Mouse (Mus musculus): Measurements from ENCODE around the gene Nlrp1a. TPM values are rescaled to one million over a fixed set of nuclear protein-coding genes. Genes with fewer than 3 reads are reported as not detected.

Nlrp1a gene
- 0.04 and 0.11 TPM in 2 replicates for polyA plus RNA-seq (2012; rRNA removed)

DNA sequence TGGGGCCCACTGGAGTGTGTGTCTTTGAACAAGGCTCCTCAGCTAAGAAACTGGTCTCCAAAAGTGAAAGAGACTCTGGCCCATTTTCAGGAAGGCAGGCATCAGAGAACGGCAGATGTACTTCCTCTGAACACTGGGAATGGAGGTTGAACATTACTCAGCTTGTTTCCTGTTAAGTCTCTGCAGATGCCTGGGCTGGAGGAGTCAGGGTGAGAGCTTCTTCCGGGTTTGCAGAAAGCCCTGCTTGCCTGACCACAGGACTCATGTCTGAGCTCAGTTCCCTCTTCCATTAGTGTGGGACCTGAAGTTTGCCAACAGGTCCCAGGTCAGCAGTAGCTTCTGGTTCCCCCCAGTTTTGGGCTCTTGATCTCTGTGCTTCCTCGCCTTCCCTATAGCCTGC is at the start of gene Nlrp1a:
TSS of gene Nlrp1a (minus strand) at position 44 of the 400 bp plus-strand sequence.
- DNase-seq (ENCODE audit: extremely low spot score in 1 of 2, low spot score in 1 of 2): peak in 1 of 2 experiments; percentile 1

GRCm38 (mm10) chr11:71169633-71170032 is 25.1 kb upstream of the Nlrp1a start:
- no peak for DNase-seq (ENCODE audit: extremely low spot score in 1 of 2, low spot score in 1 of 2)

DNA sequence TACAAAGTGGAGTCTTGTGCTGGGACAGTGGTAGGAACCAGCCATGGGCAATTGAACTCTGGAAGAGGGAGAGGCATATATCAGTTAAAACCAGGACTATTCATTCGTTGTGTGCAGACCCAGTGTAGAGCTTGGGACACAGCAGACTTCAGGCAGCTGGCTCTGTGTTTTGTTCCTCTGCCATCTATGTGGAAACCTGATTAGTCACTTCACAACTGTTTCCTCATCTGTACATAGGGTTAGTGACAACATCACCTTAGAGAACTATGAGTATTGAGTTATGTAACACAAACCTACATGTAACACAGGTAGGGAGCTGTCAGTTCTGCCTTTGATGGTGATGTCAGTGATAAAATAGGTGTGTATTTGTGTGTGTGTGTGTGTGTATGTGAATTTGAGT is 19.6 kb upstream of the Nlrp1a start:
- DNase-seq (ENCODE audit: extremely low spot score in 1 of 2, low spot score in 1 of 2): no peak

- DNase-seq (ENCODE audit: extremely low spot score in 1 of 2, low spot score in 1 of 2): no peak
These were observed 15.1 kb upstream of the Nlrp1a start for GRCm38 (mm10) chr11:71159439-71160136.

DNA sequence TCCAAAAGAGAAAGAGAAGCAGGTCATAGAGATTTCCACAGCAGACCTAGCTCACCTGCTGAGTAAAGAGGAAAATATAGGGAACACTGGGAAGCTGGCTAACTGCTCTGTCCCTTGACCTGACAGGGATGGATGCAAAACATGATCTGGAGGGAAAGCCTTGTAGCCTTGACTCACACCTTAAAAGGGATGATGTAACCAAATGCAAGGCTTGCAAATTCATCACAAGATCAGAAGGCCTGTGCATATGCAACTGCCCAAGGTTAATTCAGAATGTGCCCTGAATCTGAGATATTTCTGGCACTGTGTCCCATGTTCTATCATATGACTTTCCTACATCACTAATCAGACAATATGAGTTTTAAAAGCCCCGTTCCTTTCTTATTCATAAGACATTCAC is 10.8 kb upstream of the Nlrp1a start:
- no peak for DNase-seq (ENCODE audit: extremely low spot score in 1 of 2, low spot score in 1 of 2)

DNA sequence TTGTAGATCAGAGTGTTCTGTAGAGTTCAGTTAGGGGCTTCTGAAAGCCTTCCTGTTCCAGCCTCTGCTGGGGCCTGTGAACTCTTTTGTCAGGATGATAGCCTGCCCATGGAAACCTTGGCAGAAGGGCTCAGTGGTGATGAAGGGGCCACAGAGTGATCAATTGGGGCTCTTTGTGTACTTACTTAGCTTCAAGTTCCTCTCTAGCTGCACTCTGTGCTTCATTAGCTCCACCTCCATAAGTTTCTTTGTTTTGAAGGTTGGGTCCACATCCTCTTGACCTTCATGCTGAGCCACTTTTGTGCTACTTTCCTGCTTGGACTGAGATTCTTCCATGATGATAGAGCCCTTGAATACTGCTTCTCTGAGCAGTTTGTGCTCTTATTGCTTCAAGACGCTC is 2.5 kb downstream of the Nlrp1a start:
- no peak for DNase-seq (ENCODE audit: extremely low spot score in 1 of 2, low spot score in 1 of 2)

DNA sequence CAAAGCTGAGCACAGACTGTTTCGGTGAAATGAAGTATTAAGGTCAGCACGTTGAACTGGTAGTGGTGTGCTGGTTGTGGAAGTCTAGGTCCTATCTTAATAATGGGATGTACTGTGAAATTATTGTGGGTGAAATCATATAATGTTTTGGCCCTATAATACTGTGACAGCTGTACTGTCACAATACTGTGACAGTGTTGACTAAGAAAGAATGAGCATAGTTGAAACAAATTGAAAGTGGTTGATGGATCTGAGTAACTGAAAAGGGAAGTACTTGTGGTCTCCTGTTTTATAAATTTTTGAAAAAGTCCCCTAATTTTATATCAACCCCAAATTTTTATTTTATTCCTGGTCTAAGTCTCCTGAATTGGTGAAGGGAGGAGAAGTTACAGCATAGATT is 37.4 kb downstream of the Nlrp1a start:
- no peak for DNase-seq (ENCODE audit: extremely low spot score in 1 of 2, low spot score in 1 of 2)

- no peak for DNase-seq (ENCODE audit: extremely low spot score in 1 of 2, low spot score in 1 of 2)
These were observed 38.1 kb downstream of the Nlrp1a start for GRCm38 (mm10) chr11:71106261-71107021.

DNA sequence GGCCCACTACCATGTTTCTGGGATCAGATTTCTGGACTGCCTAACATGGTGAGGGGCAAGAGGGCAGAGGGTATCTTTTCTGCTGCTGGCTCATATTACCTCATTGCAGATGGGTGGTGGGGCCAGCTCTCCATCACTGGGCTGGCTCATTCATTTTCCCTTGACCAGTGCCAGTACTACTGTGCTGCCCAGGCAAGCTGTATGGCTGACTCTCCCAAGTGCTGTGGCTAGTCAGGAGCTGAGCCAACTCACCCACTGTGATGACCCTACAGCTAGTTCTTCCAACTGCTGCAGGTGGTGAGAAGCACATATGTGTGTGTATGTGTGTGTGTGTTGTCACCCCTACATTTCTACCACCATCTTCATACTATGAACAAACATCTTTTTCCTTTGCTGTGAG is 40.6 kb downstream of the Nlrp1a start:
- DNase-seq (ENCODE audit: extremely low spot score in 1 of 2, low spot score in 1 of 2): no peak

- DNase-seq (ENCODE audit: extremely low spot score in 1 of 2, low spot score in 1 of 2): no peak
These were observed 68.2 kb downstream of the Nlrp1a start for GRCm38 (mm10) chr11:71076342-71076741.

- peak in 1 of 2 experiments; percentile 67 for DNase-seq (ENCODE audit: extremely low spot score in 1 of 2, low spot score in 1 of 2)
These were observed 92.0 kb downstream of the Nlrp1a start for GRCm38 (mm10) chr11:71052554-71052953.

Other genes starting within 250 kb of the Nlrp1a start
- gene Nup88, start 174.7 kb downstream of the Nlrp1a start, polyA plus RNA-seq (2012; rRNA removed): 75.2 and 86.2 TPM in 2 replicates
- 58.9 and 63.3 TPM in 2 replicates for gene Rpain, start 174.5 kb downstream of the Nlrp1a start, polyA plus RNA-seq (2012; rRNA removed)
- gene C1qbp, start 161.7 kb downstream of the Nlrp1a start, polyA plus RNA-seq (2012; rRNA removed): 79.9 and 94.5 TPM in 2 replicates
- gene Dhx33, start 140.3 kb downstream of the Nlrp1a start, polyA plus RNA-seq (2012; rRNA removed): 23.8 and 26.1 TPM in 2 replicates
- 13.4 and 13.5 TPM in 2 replicates for gene Mis12, start 125.1 kb downstream of the Nlrp1a start, polyA plus RNA-seq (2012; rRNA removed)
- 18.8 and 19.0 TPM in 2 replicates for gene Derl2, start 124.9 kb downstream of the Nlrp1a start, polyA plus RNA-seq (2012; rRNA removed)
- gene 6330403K07Rik, start 111.2 kb downstream of the Nlrp1a start, polyA plus RNA-seq (2012; rRNA removed): 367 and 395 TPM in 2 replicates
- 0.44 and 0.58 TPM in 2 replicates for gene Nlrp1b, start 86.0 kb upstream of the Nlrp1a start, polyA plus RNA-seq (2012; rRNA removed)

All from frontal cortex, adult 2 months (tissue).